Mouse (Mus musculus) retina, postnatal 1 day (tissue): ENCODE data around the gene Krtap28-13.

Source experiments
- DNase-seq: peaks from one replicate; pipeline ENCODE4 v3.0.0-alpha.2; 2012

Krtap28-13 gene

DNA sequence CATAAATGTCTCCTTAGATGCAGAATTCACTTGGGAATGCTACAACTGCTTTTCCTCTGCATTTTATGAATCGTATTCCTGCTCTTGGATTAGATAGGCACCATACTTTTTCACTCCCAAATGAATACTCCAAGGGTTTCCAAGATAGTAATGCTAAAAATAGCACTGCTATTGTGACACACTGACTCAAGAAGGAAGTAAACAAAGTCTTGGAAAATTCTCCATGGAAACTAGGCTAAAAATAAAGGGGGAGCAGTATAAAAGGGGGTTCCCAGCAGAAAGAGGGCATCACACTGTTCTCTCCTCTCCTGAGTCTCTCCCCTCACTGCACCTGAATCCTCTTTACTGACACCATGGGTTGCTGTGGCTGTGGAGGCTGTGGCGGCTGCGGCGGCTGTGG, at the start of gene Krtap28-13:
Gene Krtap28-13, plus strand, starts transcription at position 288 of the 400 bp plus-strand sequence.
- no peak for DNase-seq

DNA sequence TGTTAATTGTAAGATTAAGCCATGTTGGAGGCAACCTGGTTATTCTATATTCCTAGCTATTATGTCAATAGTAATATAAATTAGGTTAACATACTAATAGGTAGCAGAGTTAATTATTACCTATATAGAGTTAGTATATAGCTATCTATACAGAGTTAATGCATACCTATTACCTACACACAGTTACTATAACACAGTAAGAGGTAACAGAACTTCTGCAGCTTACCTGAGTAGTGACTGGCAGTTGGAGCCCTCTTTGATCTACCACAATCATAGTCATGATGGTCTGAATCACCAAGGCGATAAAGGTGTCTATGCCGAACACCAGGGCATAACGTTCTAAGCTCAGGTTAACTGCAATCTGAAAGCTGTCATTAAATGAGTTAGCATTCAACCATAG, 46.3 kb upstream of the Krtap28-13 start:
- no peak for DNase-seq

DNA sequence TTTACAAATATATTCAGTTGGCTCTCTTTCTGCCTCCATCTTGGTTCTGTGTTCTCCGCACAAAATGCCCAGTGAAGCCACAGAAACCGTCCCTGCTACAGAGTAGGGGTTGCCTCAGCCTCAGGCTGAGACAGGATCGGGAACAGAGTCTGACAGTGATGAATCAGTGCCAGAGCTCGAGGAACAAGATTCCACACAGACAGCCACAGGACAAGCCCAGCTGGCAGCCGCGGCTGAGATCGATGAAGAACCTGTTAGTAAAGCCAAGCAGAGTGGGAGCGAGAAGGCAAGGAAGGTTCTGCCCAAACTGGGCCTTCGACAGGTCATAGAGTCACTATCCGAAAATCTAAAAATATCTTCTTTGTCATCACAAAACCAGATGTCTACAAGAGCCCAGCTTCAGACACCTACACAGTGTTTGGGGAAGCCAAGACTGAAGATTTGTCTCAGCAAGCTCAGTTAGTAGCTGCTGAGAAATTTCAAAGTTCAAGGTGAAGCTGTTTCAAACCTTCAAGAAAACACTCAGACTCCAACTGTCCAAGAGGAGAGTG, 45.3 kb upstream of the Krtap28-13 start:
- DNase-seq = no peak

DNA sequence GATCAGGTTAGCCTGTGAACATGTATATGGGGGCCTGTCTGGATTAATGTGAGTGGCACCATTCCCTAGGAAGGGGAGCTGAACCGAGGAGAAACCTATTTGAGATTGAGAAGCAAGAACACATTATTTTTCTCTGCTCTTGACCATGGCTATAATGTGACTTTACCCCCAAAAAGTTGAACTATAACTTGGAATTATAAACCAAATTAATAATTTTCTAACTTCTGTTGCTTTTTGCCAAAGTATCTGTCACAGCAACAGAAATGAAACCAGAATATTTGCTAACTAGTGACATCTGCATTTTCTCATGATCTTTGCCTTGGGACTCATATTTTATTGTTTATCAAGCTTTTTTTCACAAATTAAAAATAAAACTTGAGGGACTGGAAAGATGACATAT, 44.2 kb upstream of the Krtap28-13 start:
- DNase-seq = no peak

DNA sequence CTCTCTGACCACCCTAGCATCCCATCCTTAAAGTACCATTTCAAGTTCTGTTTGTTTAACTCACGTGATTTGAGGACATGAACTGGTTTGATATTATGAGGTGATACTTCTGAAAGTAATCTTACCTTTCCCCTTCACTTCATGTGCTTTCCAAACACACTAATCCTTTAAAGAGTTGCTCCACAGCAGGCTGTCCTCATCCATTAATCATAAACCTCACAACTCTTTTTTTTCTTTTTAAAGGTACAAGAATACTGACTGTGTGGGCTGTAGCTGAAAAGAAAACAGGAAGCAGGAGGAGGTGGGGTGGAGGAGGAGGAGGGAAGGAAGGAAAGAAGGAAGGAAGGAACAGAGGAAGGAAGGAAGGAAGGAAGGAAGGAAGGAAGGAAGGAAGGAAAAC, 28.8 kb upstream of the Krtap28-13 start:
- no peak for DNase-seq

DNA sequence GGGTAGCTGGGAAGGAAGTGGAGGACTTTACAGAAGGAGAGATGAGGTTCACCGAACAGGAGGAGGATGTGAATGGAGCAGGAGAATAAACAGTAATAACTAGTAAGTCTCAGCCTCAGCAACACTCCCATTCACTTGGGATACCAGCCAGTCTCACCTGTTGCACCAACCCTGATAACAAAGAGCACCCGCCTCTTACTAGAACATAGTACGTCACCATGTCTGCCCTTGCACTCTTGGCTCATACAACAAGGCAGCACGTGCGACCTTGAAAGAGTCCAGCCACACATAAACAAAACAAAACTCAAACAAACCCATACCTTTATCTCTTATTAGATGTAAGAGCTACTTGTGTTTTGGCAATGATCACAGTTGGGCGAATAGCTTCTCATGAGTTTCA, 28.2 kb upstream of the Krtap28-13 start:
- DNase-seq = no peak

DNA sequence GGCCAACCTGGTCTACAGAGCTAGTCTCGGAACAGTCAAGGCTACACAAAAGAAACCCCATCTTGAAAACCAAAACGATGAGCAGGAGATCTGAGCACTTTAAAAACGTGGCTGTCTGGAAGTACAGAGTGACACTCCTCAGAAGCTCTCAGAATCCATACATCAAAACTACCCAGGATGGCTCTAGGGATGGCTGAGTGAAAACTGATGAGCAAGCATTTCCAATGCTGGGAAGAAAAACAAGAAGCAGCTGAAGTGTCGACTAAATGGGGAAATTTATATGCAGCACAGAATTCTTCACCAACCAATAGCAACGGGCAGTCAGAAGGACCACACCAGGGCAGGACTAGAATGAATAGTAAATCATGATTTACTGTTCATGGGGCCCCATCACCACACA, 26.2 kb upstream of the Krtap28-13 start:
- DNase-seq = no peak

DNA sequence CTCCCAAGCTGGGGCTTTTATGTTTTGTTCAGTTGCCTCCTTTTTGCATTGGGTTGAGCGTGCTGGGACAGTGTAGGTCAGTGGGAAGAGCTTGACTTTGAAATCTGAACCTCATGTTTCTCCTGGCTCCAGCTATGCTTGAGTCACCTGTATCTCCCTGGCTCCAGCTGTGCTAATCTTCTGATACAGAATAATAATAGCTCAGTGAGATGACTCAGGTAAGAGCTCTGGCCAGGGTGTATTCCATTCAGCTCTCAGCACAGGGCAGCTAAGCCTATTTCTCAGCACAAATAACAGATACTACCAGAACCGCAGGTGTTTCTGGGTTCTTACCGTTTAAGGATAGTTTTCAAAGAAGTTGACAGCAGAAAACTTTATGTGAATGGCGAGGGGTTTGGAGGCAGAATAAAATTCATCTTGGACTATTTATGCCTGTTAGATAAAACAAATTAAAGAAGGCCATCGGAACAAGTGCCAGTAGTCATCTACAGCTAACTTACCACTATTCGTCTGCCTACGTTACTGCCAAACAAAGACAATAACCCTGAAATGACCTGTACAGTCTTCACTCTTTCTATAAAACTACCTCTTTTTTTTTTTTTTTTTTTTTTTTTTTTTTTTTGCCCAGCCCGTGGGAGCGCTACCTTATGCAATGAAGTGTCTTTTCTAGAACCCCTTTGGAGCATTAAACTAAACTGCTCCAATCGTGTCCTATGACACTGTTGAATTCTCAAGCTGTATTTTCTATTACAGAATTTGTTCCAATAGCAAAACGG, 23.6 kb upstream of the Krtap28-13 start:
- no peak for DNase-seq

DNA sequence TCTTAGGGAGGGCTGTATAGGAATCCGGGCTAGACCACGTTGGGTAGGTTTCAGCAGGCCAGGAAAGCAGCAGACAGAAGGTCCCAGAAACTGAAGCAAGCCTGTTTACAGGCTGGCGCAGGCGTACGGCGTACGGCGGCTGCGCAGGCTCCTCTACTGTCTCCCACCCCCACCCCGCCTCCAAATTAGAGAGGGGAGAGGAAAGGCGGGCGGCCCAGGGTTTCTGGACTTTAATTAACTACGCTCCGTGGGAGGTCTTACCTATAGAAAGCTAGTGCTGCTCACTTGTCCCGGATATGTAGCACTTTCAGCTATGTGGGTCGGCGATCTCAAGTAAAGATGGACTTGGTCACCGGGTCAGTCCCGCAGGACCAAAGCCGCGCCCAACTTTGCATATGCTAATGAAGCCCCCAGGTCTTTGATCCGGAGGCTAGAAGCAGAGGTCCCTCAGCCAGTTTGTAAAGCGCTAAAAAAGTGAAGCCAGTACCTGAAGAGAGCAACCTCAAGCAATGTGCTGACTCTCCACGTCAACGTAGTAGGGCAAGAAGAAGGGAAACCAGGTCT, 22.5 kb upstream of the Krtap28-13 start, which contains the start of gene Slc19a3:
Gene Slc19a3, minus strand, starts transcription at position 340 of the 564 bp plus-strand sequence.
- peak; percentile 73 for DNase-seq

DNA sequence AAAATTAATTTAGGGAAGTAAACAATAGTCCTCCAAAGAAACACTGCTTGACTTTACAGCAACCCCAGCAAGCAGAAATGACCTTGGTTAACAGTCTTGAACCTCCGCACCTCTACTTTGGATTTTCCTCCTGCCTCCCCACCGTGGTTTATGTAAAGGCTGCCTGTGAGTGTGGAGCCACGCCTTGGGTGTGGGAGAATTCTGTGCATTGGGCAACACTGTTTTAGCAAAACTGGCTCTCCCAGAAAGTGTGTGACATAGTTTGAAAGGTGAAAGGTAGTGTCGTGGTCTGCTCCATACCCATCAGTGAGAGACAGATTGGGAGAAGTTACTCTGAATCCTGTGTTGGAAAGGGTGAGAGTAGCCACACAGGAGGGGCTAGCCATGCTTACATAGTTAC, 21.6 kb upstream of the Krtap28-13 start:
- DNase-seq = no peak

DNA sequence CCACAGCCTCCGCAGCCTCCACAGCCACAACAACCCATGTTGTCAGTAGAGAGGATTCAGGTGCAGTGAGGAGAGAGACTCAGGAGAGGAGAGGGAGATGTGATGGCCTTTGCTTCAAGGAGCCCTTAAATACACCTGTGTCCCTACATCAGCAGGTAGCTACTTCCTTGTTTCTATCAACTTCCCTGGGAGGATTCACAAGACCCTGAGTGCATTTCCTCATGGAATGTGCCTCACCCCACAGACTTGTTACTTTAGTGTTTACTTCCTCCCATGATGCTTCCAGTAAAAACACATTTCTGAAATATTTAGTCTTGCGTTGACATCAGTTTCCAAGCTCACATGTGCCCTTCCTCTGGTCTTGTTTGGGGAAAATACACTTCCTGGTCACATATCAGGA, 18.4 kb upstream of the Krtap28-13 start, which contains the start of gene Krtap28-10:
Gene Krtap28-10, minus strand, starts transcription at position 101 of the 400 bp plus-strand sequence.
- DNase-seq = no peak

DNA sequence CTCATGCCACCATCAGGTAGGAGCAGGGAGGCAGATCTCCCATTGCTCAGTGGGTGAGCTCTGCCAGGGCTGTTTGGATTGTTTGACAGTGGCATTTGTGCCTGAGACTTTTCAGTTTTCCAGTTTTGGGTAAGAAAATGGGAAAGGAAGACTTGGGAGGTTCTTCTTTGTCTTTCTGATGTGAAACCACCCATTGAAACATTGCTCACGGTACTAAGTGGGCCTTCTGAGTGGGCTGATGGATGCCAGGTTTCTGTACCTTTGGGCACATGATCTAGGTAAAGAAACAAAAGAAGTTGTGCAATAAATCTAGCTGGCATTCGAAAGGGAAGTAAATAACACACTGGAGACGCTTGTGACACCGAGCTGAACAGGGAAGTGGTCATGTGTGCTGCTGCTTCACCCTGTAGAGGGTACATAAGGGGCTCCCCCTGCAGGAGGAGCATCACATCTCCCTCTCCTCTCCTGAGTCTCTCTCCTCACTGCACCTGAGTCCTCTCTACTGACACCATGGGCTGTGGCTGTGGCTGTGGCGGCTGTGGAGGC, 15.8 kb upstream of the Krtap28-13 start, which contains the start of gene Gm47969:
Gene Gm47969, plus strand, starts transcription at position 51 of the 546 bp plus-strand sequence.
- no peak for DNase-seq

DNA sequence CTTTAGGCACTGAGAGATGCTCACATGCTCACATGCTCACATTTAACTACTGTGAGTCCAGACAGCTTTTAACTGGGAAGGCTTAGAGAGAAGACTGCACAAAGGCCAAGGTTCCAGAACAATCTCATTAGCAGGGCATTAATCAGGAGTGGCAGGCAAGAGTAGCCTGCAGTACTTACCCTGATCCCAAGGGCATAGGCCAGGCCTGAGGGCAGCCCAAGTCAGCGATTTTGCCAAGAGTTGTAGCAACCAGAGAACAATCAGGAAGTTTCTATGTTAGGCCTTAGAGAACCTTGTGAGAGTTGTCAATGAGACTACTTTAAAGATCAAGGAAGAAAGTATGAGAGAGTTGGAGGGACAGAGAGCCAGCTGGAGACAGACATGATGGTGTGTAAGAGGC, 2.2 kb upstream of the Krtap28-13 start:
- no peak for DNase-seq

DNA sequence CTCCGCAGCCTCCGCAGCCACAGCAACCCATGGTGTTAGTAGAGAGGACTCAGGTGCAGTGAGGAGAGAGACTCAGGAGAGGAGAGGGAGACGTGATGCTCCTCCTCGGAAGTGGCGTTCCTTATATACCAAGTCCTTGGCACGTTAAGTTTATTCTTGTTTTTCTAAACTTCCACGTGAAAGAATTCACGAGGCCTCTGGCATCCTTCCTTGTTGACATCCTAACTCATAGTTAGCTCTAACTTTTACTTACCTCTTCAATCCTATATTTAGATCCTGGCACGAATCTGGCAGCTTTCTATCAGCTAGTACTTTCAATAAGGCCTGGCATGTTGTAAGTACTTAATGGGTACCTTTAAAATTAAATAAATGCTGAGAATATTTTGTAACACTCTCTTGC, 1.5 kb upstream of the Krtap28-13 start, which contains the start of gene A030005K14Rik:
Gene A030005K14Rik, minus strand, starts transcription at position 101 of the 400 bp plus-strand sequence.
- DNase-seq = no peak

DNA sequence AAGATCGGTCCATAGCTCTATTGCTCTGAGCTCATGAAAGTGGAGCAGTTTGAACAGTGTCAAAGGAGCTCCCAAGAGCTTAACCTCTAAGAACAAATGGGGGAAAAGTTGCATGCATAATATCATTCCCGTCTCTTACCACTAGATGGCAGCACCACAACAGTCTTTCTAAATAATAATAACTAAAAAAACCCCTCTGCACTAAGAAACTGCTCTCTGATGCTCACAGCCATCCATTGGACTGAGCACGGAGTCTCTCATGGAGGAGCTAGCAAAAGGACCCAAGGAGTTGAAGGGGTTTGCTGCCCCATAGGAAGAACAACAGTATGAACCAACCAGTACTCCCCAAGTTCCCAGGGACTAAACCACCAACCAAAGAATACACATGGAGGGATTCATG, 4.1 kb downstream of the Krtap28-13 start:
- DNase-seq = peak; percentile 68

DNA sequence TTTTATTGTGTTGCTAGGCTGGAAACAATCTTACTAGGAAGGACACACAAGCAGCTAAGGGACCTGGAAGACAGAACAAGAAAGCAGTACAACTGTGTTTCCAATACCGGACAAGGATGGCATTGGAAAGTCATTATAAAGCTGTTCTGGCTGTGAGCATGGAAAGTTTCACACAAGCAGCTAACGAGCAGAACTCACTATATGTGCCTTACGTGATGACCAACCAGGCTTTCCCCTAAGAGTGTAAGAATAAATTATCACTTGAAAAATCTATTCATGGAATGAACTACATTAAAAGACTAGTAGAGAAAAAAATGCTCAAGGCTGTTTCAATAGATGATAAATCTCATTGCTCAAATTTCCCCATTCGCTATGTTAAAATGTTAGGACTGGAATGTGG, 5.8 kb downstream of the Krtap28-13 start:
- DNase-seq = no peak

DNA sequence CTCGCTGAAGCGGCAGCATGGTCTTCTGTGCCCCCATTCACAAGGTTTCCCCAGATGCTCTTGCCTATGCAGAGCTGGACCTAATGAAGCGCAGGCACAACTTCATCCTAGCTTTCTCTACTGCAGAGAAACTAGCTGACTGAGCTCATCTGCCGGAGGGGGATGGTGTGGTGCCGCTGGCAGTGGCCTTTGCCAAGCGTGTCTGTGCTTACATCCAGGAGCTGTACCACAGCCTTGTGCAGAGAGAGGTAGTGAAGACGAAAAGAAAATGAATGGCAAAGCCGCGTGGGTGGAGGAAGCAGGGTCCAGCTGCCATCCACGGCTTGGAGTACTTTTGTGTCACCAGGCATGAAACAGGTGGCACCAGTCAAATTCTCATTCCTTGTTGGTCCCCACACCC, 6.5 kb downstream of the Krtap28-13 start:
- no peak for DNase-seq

DNA sequence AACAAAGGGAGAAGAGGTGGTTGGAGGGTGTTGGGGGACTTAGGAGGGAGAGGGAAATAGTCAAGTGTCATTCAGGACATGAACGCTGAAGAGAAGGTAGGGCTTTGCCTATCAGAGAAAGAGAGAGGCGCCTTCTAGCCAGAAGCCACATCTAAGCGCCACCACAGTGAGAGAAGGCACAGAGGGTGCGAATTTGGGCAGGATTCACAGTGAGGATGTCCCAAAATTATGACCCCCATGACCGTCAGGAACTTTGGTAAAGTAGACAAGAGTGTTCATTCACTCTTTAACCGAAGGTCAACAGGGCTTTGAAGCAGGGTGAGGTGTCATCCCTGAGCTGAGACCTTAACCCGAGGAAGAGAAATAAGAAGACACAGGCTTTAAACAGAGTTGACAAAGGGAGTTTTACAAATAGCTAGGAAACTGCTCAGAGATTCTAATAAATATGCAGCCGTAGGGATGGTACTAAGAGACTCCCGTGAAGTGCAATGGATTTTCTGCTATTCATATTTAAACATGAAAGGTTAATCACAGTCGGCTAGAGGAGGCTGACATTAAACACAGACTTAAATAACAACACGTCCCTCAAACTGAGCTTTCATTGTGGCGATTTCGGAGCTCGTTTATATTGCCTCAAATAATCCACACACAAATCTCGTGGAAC, 14.9 kb downstream of the Krtap28-13 start:
- no peak for DNase-seq

DNA sequence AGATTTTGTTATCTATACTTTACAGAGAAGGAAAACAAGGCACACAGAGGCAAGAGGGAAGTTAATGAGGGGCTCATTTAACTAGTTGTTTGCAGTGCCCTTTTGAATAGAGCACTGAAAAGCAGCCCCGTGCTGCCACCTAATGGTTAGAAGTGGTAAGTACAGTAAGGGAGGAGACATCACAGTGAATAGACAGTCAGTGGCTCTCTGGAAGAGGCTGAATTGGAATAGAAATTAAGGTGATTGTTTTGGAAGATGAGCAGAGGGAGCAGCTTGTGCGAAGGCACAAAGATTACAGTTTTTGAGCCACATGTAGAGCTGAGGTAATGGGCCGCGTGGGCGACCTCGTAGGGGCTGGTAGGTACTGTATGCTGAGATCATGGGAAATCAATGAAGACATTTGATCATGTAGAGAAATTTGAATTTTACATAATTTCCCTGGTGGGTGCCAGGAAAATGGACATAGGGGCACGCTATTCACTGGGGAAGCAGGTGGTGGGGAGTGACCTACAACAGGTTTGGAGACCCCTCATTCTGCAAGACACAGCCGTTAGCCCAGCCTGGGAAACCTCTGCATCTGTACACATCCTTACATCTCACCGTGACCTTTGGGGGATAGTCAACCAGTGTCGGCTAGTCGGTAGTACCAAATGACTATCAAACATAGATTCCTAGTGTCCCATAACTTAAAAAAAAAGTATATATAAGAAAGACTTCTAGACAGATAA, 15.6 kb downstream of the Krtap28-13 start:
- peak; percentile 84 for DNase-seq

DNA sequence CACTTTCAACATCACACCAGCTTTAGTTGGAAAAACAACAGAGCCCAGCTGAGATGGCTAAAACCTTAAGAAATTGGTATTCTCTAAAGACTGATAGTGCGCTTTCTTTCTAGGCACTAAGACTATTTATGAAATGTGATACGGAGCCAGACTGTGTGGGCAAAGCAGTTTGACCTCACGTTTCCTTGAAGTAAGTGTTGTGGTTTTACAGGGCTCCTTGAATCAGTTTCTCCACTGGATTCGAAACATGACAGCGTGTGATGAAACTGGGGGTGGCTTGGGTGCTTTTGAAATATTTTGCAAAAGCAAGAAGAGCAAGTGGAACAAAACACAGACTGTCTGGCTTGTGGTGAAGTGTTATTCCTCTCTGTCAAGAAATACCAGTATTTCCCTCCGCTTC, 16.3 kb downstream of the Krtap28-13 start:
- DNase-seq = no peak

DNA sequence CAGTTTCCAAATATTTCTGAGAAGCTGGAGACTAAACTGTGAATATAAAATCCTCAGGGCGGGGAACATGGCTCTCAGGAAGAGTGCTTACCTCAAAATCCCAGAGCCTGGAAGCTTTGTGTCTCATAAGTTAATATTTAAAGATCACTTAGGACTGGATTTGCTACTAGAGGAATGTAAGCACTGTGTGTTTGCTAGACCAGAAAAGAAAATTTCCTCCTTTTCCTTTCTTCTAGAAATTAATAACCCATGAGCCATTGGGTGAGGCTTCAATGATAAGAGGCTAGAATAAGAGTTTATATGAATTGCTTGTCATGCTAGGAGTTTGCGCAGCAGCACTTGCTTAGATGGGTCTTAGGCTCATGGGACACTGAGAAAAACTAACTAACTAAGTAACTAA, 24.1 kb downstream of the Krtap28-13 start:
- DNase-seq = no peak

DNA sequence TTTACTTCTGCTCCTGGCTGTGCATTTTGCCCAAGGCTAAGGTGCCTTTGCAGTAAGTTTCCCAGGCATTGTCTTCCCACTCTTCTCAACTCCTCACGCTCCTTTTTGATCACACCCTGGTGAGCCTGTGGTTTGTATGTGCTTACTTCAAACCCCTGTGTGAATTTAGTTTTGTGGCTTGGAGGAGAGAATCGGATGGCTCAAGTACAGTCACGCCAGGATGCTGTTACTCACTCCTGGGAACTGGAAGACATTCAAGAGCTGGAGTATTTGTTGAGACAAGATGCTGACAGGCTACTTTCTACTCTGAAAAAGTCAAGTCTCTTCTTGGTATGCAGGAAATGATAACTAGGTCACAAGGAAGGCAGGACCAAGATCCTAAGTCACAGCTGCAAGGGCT, 30.5 kb downstream of the Krtap28-13 start:
- DNase-seq = no peak

DNA sequence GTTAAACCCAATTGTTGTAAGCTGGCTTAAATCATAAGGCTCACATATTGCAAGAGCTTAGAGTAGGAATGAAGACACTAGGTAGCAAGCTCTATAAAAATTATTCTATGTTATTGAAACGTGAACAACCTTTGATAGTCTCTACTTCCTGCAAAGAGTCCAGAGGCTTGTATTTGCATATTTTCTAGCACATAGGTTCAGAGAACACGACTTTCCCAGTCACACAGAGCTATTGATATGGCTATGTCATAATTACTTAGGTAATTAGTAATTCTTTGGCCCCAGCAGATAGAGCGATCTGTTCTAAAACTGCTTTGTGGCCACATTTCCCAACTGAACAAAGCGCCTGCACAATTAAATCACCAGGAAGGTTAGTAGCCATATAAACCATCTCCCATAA, 36.2 kb downstream of the Krtap28-13 start:
- DNase-seq = no peak
